Comparison of ENCODE assay signal across 26 mouse cellular contexts in genomic region chr15:93555719-93556118, GRCm38 (mm10). TPM values are rescaled to one million over a fixed set of nuclear protein-coding genes. Genes with fewer than 3 reads are reported as not detected.
DNase-seq lines count a peak whose midpoint lies in the region; ATAC-seq and TF ChIP-seq lines count a peak whose summit lies in the region.
"Had no signal": no experiment of that assay in that cellular context is flagged by ENCODE, and none has a peak within 500 bp of the region (broad histone marks: within the 10 kb centered on the region; RNA-seq: fewer than 3 reads in every experiment).

No protein-coding gene starts in this region.

- H3K4me1 ChIP-seq in kidney, postnatal 0 days (replicated peaks; ENCODE audit: insufficient read depth, low read length), result 0 out of 2 replicates have a peak, but pooled peaks cover 5% of the 10 kb centered on the region
- 0 out of 2 replicates have a peak, but pooled peaks cover 11% of the 10 kb centered on the region for H3K4me1 ChIP-seq in kidney, embryonic 14.5 days (ENCODE audit: control insufficient read depth, insufficient read depth, low read length)
- peaks cover 5 to 25% of the 10 kb centered on the region in 2 experiments for H3K4me1 ChIP-seq in CH12.LX (ENCODE audit: control insufficient read depth in 1 of 2, insufficient read depth in 2 of 2)

- dilution Hi-C loops in CH12.LX (cut with MboI; ENCODE audit: extremely low pct_ligation_motif_present, extremely low pct_unique_long_range_greater_than_20kb, low sequenced_read_pairs), result no loop called here

- ATAC-seq in CD4-positive, CD25-positive, alpha-beta regulatory T cell, adult 4 months, result no peak
- ATAC-seq in kidney, postnatal 0 days (replicated peaks; ENCODE audit: low FRiP score, low read depth), result no peak
- no peak for ATAC-seq in kidney, embryonic 14.5 days (ENCODE audit: low FRiP score, low TSS enrichment)
- ATAC-seq: forebrain, embryonic 15.5 days; inflammation-experienced regulatory T-cells, adult 6 months had no signal

- DNase-seq in CD4-positive, CD25-positive, alpha-beta regulatory T cell, adult 2 months (ENCODE audit: low read depth, low spot score), result peak; percentile 15
- DNase-seq in kidney, postnatal 0 days (ENCODE audit: low spot score), result no peak
- DNase-seq in CH12.LX (ENCODE audit: extremely low read depth), result peak; percentile 31
- DNase-seq in brain, embryonic 14.5 days (ENCODE audit: low read depth), result no peak
- no peak for DNase-seq in right cerebral cortex, postnatal 14 days
- no peak for DNase-seq in layer of hippocampus, adult 18-20 months (ENCODE audit: low spot score in 2 of 2)
- DNase-seq: adrenal gland, postnatal 36 days; cerebellum, adult 11 months; cerebellum, adult 9-11 months; heart, postnatal 36 days; kidney, postnatal 4 days; lung, embryonic 14.5 days; lung, postnatal 4 days; thymus, postnatal 25 days had no signal

- no peak overlapping the region for H3K4me2 ChIP-seq in kidney, postnatal 0 days (ENCODE audit: low read length)
- no peak overlapping the region for H3K4me2 ChIP-seq in kidney, embryonic 14.5 days (replicated peaks; ENCODE audit: low read depth, low read length)
- no peak overlapping the region for H3K4me2 ChIP-seq in CH12.LX (ENCODE audit: insufficient read depth, low read depth, poor library complexity, severe bottlenecking)
- H3K4me2 ChIP-seq: forebrain, embryonic 15.5 days; heart, embryonic 15.5 days; hindbrain, embryonic 14.5 days; kidney, embryonic 15.5 days; limb, embryonic 13.5 days; lung, embryonic 14.5 days; midbrain, embryonic 12.5 days; neural tube, embryonic 15.5 days had no signal

- in situ Hi-C loops in CH12.LX (cut with MboI; ENCODE audit: low pct_ligation_motif_present, low pct_unique_long_range_greater_than_20kb, low sequenced_read_pairs), result no loop called here

- peak; percentile 2; the same call in 1 of the 2 replicates for TF ChIP-seq RAD21 in CH12.LX (IDR thresholded peaks at IDR 0.05; ENCODE audit: low read depth, low read length)

- H3K36me3 ChIP-seq in kidney, postnatal 0 days (ENCODE audit: insufficient read depth, low read length), result peaks cover 5% of the 10 kb centered on the region; the same call in 1 of the 2 replicates
- peaks cover 2% of the 10 kb centered on the region; the same call in 1 of the 2 replicates for H3K36me3 ChIP-seq in kidney, embryonic 14.5 days (ENCODE audit: control insufficient read depth, insufficient read depth, low read length)
- H3K36me3 ChIP-seq in CH12.LX (replicated peaks in 1 of 2; ENCODE audit: control insufficient read depth in 1 of 2, insufficient read depth in 1 of 2, low read length in 1 of 2), result no peaks in the 10 kb centered on the region
- H3K36me3 ChIP-seq: forebrain, embryonic 15.5 days; heart, embryonic 15.5 days; midbrain, embryonic 12.5 days; neural tube, embryonic 15.5 days had no signal

- no peak overlapping the region for H3K4me3 ChIP-seq in kidney, postnatal 0 days (replicated peaks; ENCODE audit: low read depth, low read length)
- no peak overlapping the region for H3K4me3 ChIP-seq in kidney, embryonic 14.5 days (ENCODE audit: low read length)
- no peak overlapping the region for H3K4me3 ChIP-seq in CH12.LX (replicated peaks in 1 of 3; ENCODE audit: low read depth in 2 of 3, low read length in 2 of 3, poor library complexity in 1 of 3)
- H3K4me3 ChIP-seq: embryonic facial prominence, embryonic 10.5 days; forebrain, embryonic 15.5 days; heart, embryonic 15.5 days; kidney, embryonic 15.5 days; limb, embryonic 13.5 days; midbrain, embryonic 12.5 days; neural tube, embryonic 15.5 days had no signal

- peak; percentile 18; the same call in 1 of the 2 replicates for TF ChIP-seq CTCF in kidney, postnatal 0 days (IDR thresholded peaks at IDR 0.05; ENCODE audit: low read depth)
- peak in 1 of 2 experiments; percentile 45; a peak in 2 of 4 replicates for TF ChIP-seq CTCF in CH12.LX (conservative IDR thresholded peaks at IDR 0.05 in 1 of 2, IDR thresholded peaks at IDR 0.05 in 1 of 2; ENCODE audit: low read depth in 2 of 2, low read length in 2 of 2)
- 0 out of 2 replicates have a peak, but pooled peaks have one; percentile 1 for TF ChIP-seq CTCF in brain, embryonic 14.5 days (IDR thresholded peaks at IDR 0.05; ENCODE audit: borderline replicate concordance, extremely low read depth, insufficient read depth, insufficient read length)

- TF ChIP-seq POLR2A in CH12.LX (IDR thresholded peaks at IDR 0.05; ENCODE audit: low read depth, low read length), result no peak
- TF ChIP-seq POLR2A in brain, embryonic 14.5 days (IDR thresholded peaks at IDR 0.05; ENCODE audit: borderline replicate concordance, extremely low read depth, insufficient read depth, insufficient read length, poor library complexity, severe bottlenecking), result no peak

- no peaks in the 10 kb centered on the region for H3K79me2 ChIP-seq in CH12.LX (replicated peaks; ENCODE audit: control insufficient read depth, extremely low read depth, insufficient read depth, poor library complexity, severe bottlenecking)

- no peak for TF ChIP-seq EP300 in CH12.LX (IDR thresholded peaks at IDR 0.05; ENCODE audit: low read length)

- WGBS in kidney, postnatal 0 days, result 60% methylated on average over 8 of the region's 8 CpGs
- 65% methylated on average over 8 of the region's 8 CpGs for WGBS in kidney, embryonic 14.5 days

- H3K9ac ChIP-seq in kidney, postnatal 0 days (ENCODE audit: low read depth, low read length), result no peak overlapping the region
- no peak overlapping the region for H3K9ac ChIP-seq in kidney, embryonic 14.5 days (ENCODE audit: low read depth, low read length)
- no peak overlapping the region for H3K9ac ChIP-seq in CH12.LX (ENCODE audit: insufficient read depth, low read depth)
- H3K9ac ChIP-seq: forebrain, embryonic 15.5 days; heart, embryonic 15.5 days; hindbrain, embryonic 14.5 days; kidney, embryonic 15.5 days; limb, embryonic 13.5 days; liver, embryonic 14.5 days; lung, embryonic 14.5 days; midbrain, embryonic 12.5 days; neural tube, embryonic 15.5 days had no signal

- H3K27me3 ChIP-seq in kidney, postnatal 0 days (ENCODE audit: insufficient read depth, low read length), result no peaks in the 10 kb centered on the region
- no peaks in the 10 kb centered on the region for H3K27me3 ChIP-seq in kidney, embryonic 14.5 days (ENCODE audit: control insufficient read depth, insufficient read depth, low read length)
- H3K27me3 ChIP-seq in CH12.LX (replicated peaks), result no peaks in the 10 kb centered on the region
- H3K27me3 ChIP-seq: forebrain, embryonic 15.5 days; heart, embryonic 15.5 days; kidney, embryonic 15.5 days; limb, embryonic 13.5 days; midbrain, embryonic 12.5 days; neural tube, embryonic 15.5 days had no signal

- H3K9me3 ChIP-seq in kidney, postnatal 0 days (replicated peaks; ENCODE audit: low read length), result no peaks in the 10 kb centered on the region
- no peaks in the 10 kb centered on the region for H3K9me3 ChIP-seq in kidney, embryonic 14.5 days (ENCODE audit: control insufficient read depth, low read length)
- H3K9me3 ChIP-seq in CH12.LX (replicated peaks; ENCODE audit: low read length), result no peaks in the 10 kb centered on the region
- H3K9me3 ChIP-seq: embryonic facial prominence, embryonic 10.5 days; forebrain, embryonic 15.5 days; heart, embryonic 15.5 days; kidney, embryonic 15.5 days; limb, embryonic 13.5 days; midbrain, embryonic 12.5 days; neural tube, embryonic 15.5 days had no signal

- H3K27ac ChIP-seq in kidney, postnatal 0 days, result no peak overlapping the region
- H3K27ac ChIP-seq in kidney, embryonic 14.5 days (ENCODE audit: low read depth, low read length), result no peak overlapping the region
- no peak overlapping the region for H3K27ac ChIP-seq in CH12.LX (ENCODE audit: insufficient read depth, low read depth)
- H3K27ac ChIP-seq: embryonic facial prominence, embryonic 10.5 days; forebrain, embryonic 15.5 days; heart, embryonic 15.5 days; hindbrain, embryonic 14.5 days; kidney, embryonic 15.5 days; limb, embryonic 13.5 days; liver, embryonic 14.5 days; midbrain, embryonic 12.5 days; neural tube, embryonic 15.5 days had no signal

TF ChIP-seq in CH12.LX, 34 proteins besides CTCF, POLR2A, EP300 and RAD21:
- TF ChIP-seq MEF2A (IDR thresholded peaks at IDR 0.05; ENCODE audit: borderline replicate concordance, low read depth, low read length) (no peak), GABPA (IDR thresholded peaks at IDR 0.05; ENCODE audit: insufficient replicate concordance, low read depth, low read length) (no peak), TCF12 (IDR thresholded peaks at IDR 0.05; ENCODE audit: low read depth, low read length) (no peak), E2F4 (IDR thresholded peaks at IDR 0.05; ENCODE audit: insufficient replicate concordance, low read depth, low read length) (no peak)

RNA-seq across cellular contexts. Expression of gene Prickle1, which starts 40.0 kb away (rescaled TPM):
- 1 to 10 TPM; 1.5 TPM for polyA plus RNA-seq in CD4-positive, CD25-positive, alpha-beta regulatory T cell, adult 4 months (2017; shearing (Covaris generic))
- 19.8 and 20.7 TPM in 2 replicates for polyA plus RNA-seq in kidney, postnatal 0 days (2015; fragmentation: Nextera tagmentation; extraction: Ambion mirVana)
- 12.6 and 27.7 TPM in 2 replicates for polyA plus RNA-seq in kidney, embryonic 14.5 days (2014; fragmentation: Nextera tagmentation; extraction: Ambion mirVana)
- total RNA-seq in CH12.LX (2012; rRNA removed) (0.46 and 0.64 TPM in 2 replicates), CH12.LX (2014; rRNA removed) (1.1 and 1.7 TPM in 2 replicates)
- polyA plus RNA-seq in CH12.LX (2012; ENCODE audit: insufficient read length, low read depth), result 1.5 and 1.8 TPM in 2 replicates
- polyA plus RNA-seq in brain, embryonic 14.5 days (2012; rRNA removed), result 6.1 and 10.4 TPM in 2 replicates
- 10 to 100 TPM; 74.6 to 76.6 TPM for total RNA-seq in layer of hippocampus, adult 18-20 months (2021)

Comparison
In these comparisons a context has a peak if more than half of its experiments do, and no peak if none do; other contexts are left out.
1. DNase-seq: peak in CD4-positive, CD25-positive, alpha-beta regulatory T cell, adult 2 months (single experiment) and CH12.LX (single experiment); none in kidney, postnatal 0 days (single experiment), brain, embryonic 14.5 days (single experiment), right cerebral cortex, postnatal 14 days (single experiment) and layer of hippocampus, adult 18-20 months (0 of 2).